Mouse (Mus musculus): ENCODE results near the gene Rac1. TPM values are rescaled to one million over a fixed set of nuclear protein-coding genes. Genes with fewer than 3 reads are reported as not detected.
A peak's percentile ranks its signal among the peaks of the same experiment; 100 is the strongest.

Rac1 gene
- polyA plus RNA-seq, 1 experiment from 2014 or later = 464 TPM

GRCm38 (mm10) chr5:143476013-143476412 is 51.8 kb downstream of the Rac1 start:
- no peaks in the 10 kb centered on the region for H3K9me3 ChIP-seq (ENCODE audit: control insufficient read depth, low read length)
- no peaks in the 10 kb centered on the region for H3K4me1 ChIP-seq (replicated peaks; ENCODE audit: control insufficient read depth, insufficient read depth, low read length)
- no peak overlapping the region for H3K27ac ChIP-seq (ENCODE audit: low read depth, low read length)
- DNase-seq (ENCODE audit: low spot score) (peak; percentile 22), ATAC-seq (replicated peaks; ENCODE audit: low FRiP score) (no peak)
- no peak overlapping the region for H3K4me3 ChIP-seq (ENCODE audit: low read depth, low read length)
- H3K9ac ChIP-seq (ENCODE audit: low read length) = no peak overlapping the region
- 95% methylated on average over 6 of the region's 6 CpGs for WGBS
- no peak overlapping the region for H3K4me2 ChIP-seq (ENCODE audit: low read depth, low read length, severe bottlenecking)
- peaks cover 9% of the 10 kb centered on the region; the same call in 1 of the 2 replicates for H3K36me3 ChIP-seq (ENCODE audit: control insufficient read depth, insufficient read depth, low read length)
- no peaks in the 10 kb centered on the region for H3K27me3 ChIP-seq (ENCODE audit: control insufficient read depth, insufficient read depth, low read length)

- no peaks in the 10 kb centered on the region for H3K9me3 ChIP-seq (ENCODE audit: control insufficient read depth, low read length)
- no peak overlapping the region for H3K27ac ChIP-seq (ENCODE audit: low read depth, low read length)
- H3K4me2 ChIP-seq (ENCODE audit: low read depth, low read length, severe bottlenecking) = no peak overlapping the region
- ATAC-seq (replicated peaks; ENCODE audit: low FRiP score) (no peak), DNase-seq (ENCODE audit: low spot score) (peak; percentile 27)
- H3K9ac ChIP-seq (ENCODE audit: low read length) = no peak overlapping the region
- no peaks in the 10 kb centered on the region for H3K27me3 ChIP-seq (ENCODE audit: control insufficient read depth, insufficient read depth, low read length)
- H3K4me1 ChIP-seq (replicated peaks; ENCODE audit: control insufficient read depth, insufficient read depth, low read length) = no peaks in the 10 kb centered on the region
- 93% methylated on average over 20 of the region's 20 CpGs for WGBS
- H3K36me3 ChIP-seq (ENCODE audit: control insufficient read depth, insufficient read depth, low read length) = peaks cover 9% of the 10 kb centered on the region; the same call in 1 of the 2 replicates
- no peak overlapping the region for H3K4me3 ChIP-seq (ENCODE audit: low read depth, low read length)
Observed at GRCm38 (mm10) chr5:143475153-143475844, 52.5 kb downstream of the Rac1 start.

GRCm38 (mm10) chr5:143471953-143472618 is 55.8 kb downstream of the Rac1 start:
- Histone ChIP-seq H3K36me3 (ENCODE audit: control insufficient read depth, insufficient read depth, low read length) (peaks cover 9% of the 10 kb centered on the region; the same call in 1 of the 2 replicates), H3K9me3 (ENCODE audit: control insufficient read depth, low read length) (no peaks in the 10 kb centered on the region), H3K4me2 (ENCODE audit: low read depth, low read length, severe bottlenecking) (no peak overlapping the region), H3K4me3 (ENCODE audit: low read depth, low read length) (no peak overlapping the region), H3K27ac (ENCODE audit: low read depth, low read length) (no peak overlapping the region), H3K9ac (ENCODE audit: low read length) (no peak overlapping the region), H3K27me3 (ENCODE audit: control insufficient read depth, insufficient read depth, low read length) (no peaks in the 10 kb centered on the region), H3K4me1 (replicated peaks; ENCODE audit: control insufficient read depth, insufficient read depth, low read length) (no peaks in the 10 kb centered on the region)
- 87% methylated on average over 8 of the region's 9 CpGs for WGBS
- ATAC-seq (replicated peaks; ENCODE audit: low FRiP score) (no peak), DNase-seq (ENCODE audit: low spot score) (peak; percentile 28)

- Histone ChIP-seq H3K4me3 (ENCODE audit: low read depth, low read length) (no peak overlapping the region), H3K9ac (ENCODE audit: low read length) (no peak overlapping the region), H3K9me3 (ENCODE audit: control insufficient read depth, low read length) (no peaks in the 10 kb centered on the region), H3K4me1 (replicated peaks; ENCODE audit: control insufficient read depth, insufficient read depth, low read length) (no peaks in the 10 kb centered on the region), H3K4me2 (ENCODE audit: low read depth, low read length, severe bottlenecking) (no peak overlapping the region), H3K27ac (ENCODE audit: low read depth, low read length) (no peak overlapping the region), H3K36me3 (ENCODE audit: control insufficient read depth, insufficient read depth, low read length) (peaks cover 9% of the 10 kb centered on the region; the same call in 1 of the 2 replicates), H3K27me3 (ENCODE audit: control insufficient read depth, insufficient read depth, low read length) (no peaks in the 10 kb centered on the region)
- ATAC-seq (replicated peaks; ENCODE audit: low FRiP score) (no peak), DNase-seq (ENCODE audit: low spot score) (no peak)
- 96% methylated on average over 3 of the region's 3 CpGs for WGBS
Observed at GRCm38 (mm10) chr5:143471165-143471546, 56.7 kb downstream of the Rac1 start.

GRCm38 (mm10) chr5:143470421-143471164 is 57.2 kb downstream of the Rac1 start:
- H3K27ac ChIP-seq (ENCODE audit: low read depth, low read length) = no peak overlapping the region
- H3K4me3 ChIP-seq (ENCODE audit: low read depth, low read length) = no peak overlapping the region
- no peak overlapping the region for H3K9ac ChIP-seq (ENCODE audit: low read length)
- no peaks in the 10 kb centered on the region for H3K9me3 ChIP-seq (ENCODE audit: control insufficient read depth, low read length)
- no peaks in the 10 kb centered on the region for H3K4me1 ChIP-seq (replicated peaks; ENCODE audit: control insufficient read depth, insufficient read depth, low read length)
- DNase-seq (ENCODE audit: low spot score) (peak; percentile 46), ATAC-seq (replicated peaks; ENCODE audit: low FRiP score) (no peak)
- 90% methylated on average over 15 of the region's 15 CpGs for WGBS
- H3K27me3 ChIP-seq (ENCODE audit: control insufficient read depth, insufficient read depth, low read length) = no peaks in the 10 kb centered on the region
- H3K36me3 ChIP-seq (ENCODE audit: control insufficient read depth, insufficient read depth, low read length) = peaks cover 5% of the 10 kb centered on the region; the same call in 1 of the 2 replicates
- H3K4me2 ChIP-seq (ENCODE audit: low read depth, low read length, severe bottlenecking) = no peak overlapping the region

DNA sequence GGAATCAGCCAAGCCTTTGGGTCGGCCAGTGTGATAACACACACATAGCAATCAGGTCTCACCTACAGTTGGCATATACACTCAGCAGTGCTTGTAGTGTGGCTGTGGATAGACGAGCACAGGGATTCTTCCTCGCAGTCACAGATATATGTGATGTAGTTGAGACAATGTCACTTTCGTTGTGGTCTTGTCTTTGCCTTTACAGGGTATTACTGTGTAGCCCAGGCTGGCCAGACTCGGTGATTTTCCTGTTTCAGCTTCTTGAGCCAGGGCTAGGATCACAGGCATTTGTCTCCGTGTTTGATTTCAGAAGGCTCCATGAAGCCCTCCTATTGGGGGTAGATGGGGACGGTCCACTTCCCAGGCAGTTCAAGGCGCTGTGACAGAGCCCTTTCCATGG is 58.2 kb downstream of the Rac1 start:
- Histone ChIP-seq H3K4me1 (replicated peaks; ENCODE audit: control insufficient read depth, insufficient read depth, low read length) (no peaks in the 10 kb centered on the region), H3K36me3 (ENCODE audit: control insufficient read depth, insufficient read depth, low read length) (peaks cover 4% of the 10 kb centered on the region; the same call in 1 of the 2 replicates)
- WGBS = 93% methylated on average over 8 of the region's 8 CpGs

GRCm38 (mm10) chr5:143467931-143468330 is 59.9 kb downstream of the Rac1 start:
- no peak overlapping the region for H3K9ac ChIP-seq (ENCODE audit: low read length)
- H3K9me3 ChIP-seq (ENCODE audit: control insufficient read depth, low read length) = no peaks in the 10 kb centered on the region
- no peak overlapping the region for H3K27ac ChIP-seq (ENCODE audit: low read depth, low read length)
- H3K4me1 ChIP-seq (replicated peaks; ENCODE audit: control insufficient read depth, insufficient read depth, low read length) = peaks cover 4% of the 10 kb centered on the region; the same call in 1 of the 2 replicates
- 92% methylated on average over 6 of the region's 6 CpGs for WGBS
- H3K4me3 ChIP-seq (ENCODE audit: low read depth, low read length) = no peak overlapping the region
- 0 out of 2 replicates have a peak, but pooled peaks cover 2% of the 10 kb centered on the region for H3K36me3 ChIP-seq (ENCODE audit: control insufficient read depth, insufficient read depth, low read length)
- no peaks in the 10 kb centered on the region for H3K27me3 ChIP-seq (ENCODE audit: control insufficient read depth, insufficient read depth, low read length)
- ATAC-seq (replicated peaks; ENCODE audit: low FRiP score) = no peak
- no peak for DNase-seq (ENCODE audit: low spot score)
- no peak overlapping the region for H3K4me2 ChIP-seq (ENCODE audit: low read depth, low read length, severe bottlenecking)

More for the DNA sequence above, 58.2 kb downstream of the Rac1 start:
- Histone ChIP-seq H3K9me3 (ENCODE audit: control insufficient read depth, low read length) (no peaks in the 10 kb centered on the region), H3K4me2 (ENCODE audit: low read depth, low read length, severe bottlenecking) (no peak overlapping the region), H3K9ac (ENCODE audit: low read length) (no peak overlapping the region), H3K27me3 (ENCODE audit: control insufficient read depth, insufficient read depth, low read length) (no peaks in the 10 kb centered on the region), H3K27ac (ENCODE audit: low read depth, low read length) (no peak overlapping the region), H3K4me3 (ENCODE audit: low read depth, low read length) (no peak overlapping the region)
- DNase-seq (ENCODE audit: low spot score) (peak; percentile 30), ATAC-seq (replicated peaks; ENCODE audit: low FRiP score) (no peak)

GRCm38 (mm10) chr5:143466891-143467669 is 60.8 kb downstream of the Rac1 start:
- Histone ChIP-seq H3K4me1 (replicated peaks; ENCODE audit: control insufficient read depth, insufficient read depth, low read length) (peaks cover 4% of the 10 kb centered on the region; the same call in 1 of the 2 replicates), H3K27ac (ENCODE audit: low read depth, low read length) (no peak overlapping the region), H3K4me3 (ENCODE audit: low read depth, low read length) (no peak overlapping the region), H3K9me3 (ENCODE audit: control insufficient read depth, low read length) (no peaks in the 10 kb centered on the region), H3K27me3 (ENCODE audit: control insufficient read depth, insufficient read depth, low read length) (no peaks in the 10 kb centered on the region), H3K4me2 (ENCODE audit: low read depth, low read length, severe bottlenecking) (no peak overlapping the region), H3K36me3 (ENCODE audit: control insufficient read depth, insufficient read depth, low read length) (0 out of 2 replicates have a peak, but pooled peaks cover 2% of the 10 kb centered on the region), H3K9ac (ENCODE audit: low read length) (no peak overlapping the region)
- ATAC-seq (replicated peaks; ENCODE audit: low FRiP score) (no peak), DNase-seq (ENCODE audit: low spot score) (no peak)
- WGBS = 93% methylated on average over 23 of the region's 23 CpGs

Measured in forebrain, embryonic 11.5 days (tissue).